Mouse (Mus musculus) bone marrow, adult 2 months (tissue): ENCODE results near the gene Casq2.

Source experiments
- CTCF ChIP-seq: fragments of 200-500 bp; IDR thresholded peaks from 2 replicates; pipeline ENCODE4 v1.5.1; 2011; ENCODE audit warnings: low read length, control low read depth; ENCODE audit not compliant: control insufficient read depth, insufficient read depth
- POLR2A ChIP-seq: fragments of 200-500 bp; IDR thresholded peaks from 2 replicates; pipeline ENCODE4 v1.6.1; 2011; ENCODE audit warnings: low read depth, mild to moderate bottlenecking, control low read depth, low read length, borderline replicate concordance; ENCODE audit not compliant: control insufficient read depth

DNA sequence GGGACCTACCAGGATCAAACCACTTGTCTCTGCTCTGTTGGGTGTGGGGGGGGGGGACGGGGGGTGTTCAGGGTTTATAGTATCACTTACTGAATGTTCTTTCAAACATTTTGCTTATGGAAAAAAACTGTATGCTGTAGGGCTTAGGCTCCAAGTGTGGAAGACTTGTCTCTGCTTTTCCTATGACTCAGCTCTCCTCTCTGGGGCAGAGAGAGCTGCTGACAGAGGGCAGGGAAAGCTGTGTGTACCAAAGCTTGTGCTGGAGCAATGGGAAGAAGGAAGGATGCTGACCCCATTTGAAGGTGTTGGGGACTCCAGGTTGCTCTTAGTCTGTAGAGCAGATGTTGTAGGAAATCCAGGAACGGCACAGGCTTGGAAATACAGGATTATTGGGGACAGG is 55.2 kb downstream of the Casq2 start:
- TF ChIP-seq CTCF (no peak), POLR2A (no peak)
